ENCODE assay signal across 12 mouse cellular contexts in genomic region chr13:51765369-51765768, GRCm38 (mm10).
"Had no signal": no experiment of that assay in that cellular context is flagged by ENCODE, and none has a peak within 500 bp of the region (broad histone marks: within the 10 kb centered on the region; RNA-seq: fewer than 3 reads in every experiment).

No protein-coding gene starts in this region.

- H3K27ac ChIP-seq: intestine, embryonic 15.5 days; kidney, embryonic 15.5 days; limb, embryonic 15.5 days; liver, embryonic 12.5 days; midbrain, embryonic 13.5 days had no signal

- DNase-seq: kidney, adult 18-20 months; kidney, postnatal 14 days; layer of hippocampus, adult 9-11 months; layer of hippocampus, postnatal 36 days; lung, embryonic 14.5 days; lung, postnatal 14 days; right cerebral cortex, postnatal 14 days had no signal

- H3K4me3 ChIP-seq: intestine, embryonic 15.5 days; kidney, embryonic 15.5 days; limb, embryonic 15.5 days; liver, embryonic 12.5 days; midbrain, embryonic 13.5 days had no signal

- H3K36me3 ChIP-seq: intestine, embryonic 15.5 days; limb, embryonic 15.5 days; midbrain, embryonic 13.5 days had no signal

- H3K27me3 ChIP-seq: intestine, embryonic 15.5 days; kidney, embryonic 15.5 days; limb, embryonic 15.5 days; liver, embryonic 12.5 days; midbrain, embryonic 13.5 days had no signal

- H3K4me1 ChIP-seq: intestine, embryonic 15.5 days had no signal
